Mouse (Mus musculus) gastrocnemius, postnatal 36 days (tissue): ENCODE measurements around the gene Haus4. TPM values are rescaled to one million over a fixed set of nuclear protein-coding genes. Genes with fewer than 3 reads are reported as not detected.

Experiments used
- DNase-seq, 2 experiments: peaks; one replicate each; pipeline ENCODE4 v3.0.0; 2022
- intact Hi-C: fragments of 180-260 bp; cut with DNase I; formaldehyde crosslinking; loops from one replicate; pipeline ENCODE4 v1.15.1; 2025
- total RNA-seq, 2 experiments: library from RNA; stranded (reverse); gene quantifications; 2 replicates each; pipeline ENCODE4 v1.2.3; 2021

Haus4 gene
- total RNA-seq, 2 experiments from 2014 or later: 3.1 to 3.8 TPM

- DNase-seq: no peak
- intact Hi-C loops: no loop called here
Observed at GRCm38 (mm10) chr14:54501365-54501764, 53.1 kb downstream of the Haus4 start.

- intact Hi-C loops: no loop called here
- DNase-seq: no peak
Observed at GRCm38 (mm10) chr14:54499330-54499729, 55.1 kb downstream of the Haus4 start.

GRCm38 (mm10) chr14:54496706-54497105 is 57.7 kb downstream of the Haus4 start:
- no peak for DNase-seq
- intact Hi-C loops: no loop called here

GRCm38 (mm10) chr14:54494234-54494633 is 60.2 kb downstream of the Haus4 start:
- DNase-seq: peak; percentile 48 to 50
- intact Hi-C loops: no loop called here

GRCm38 (mm10) chr14:54493236-54493635 is 61.2 kb downstream of the Haus4 start:
- intact Hi-C loops: no loop called here
- no peak for DNase-seq

- intact Hi-C loops: no loop called here
- DNase-seq: no peak
Observed at GRCm38 (mm10) chr14:54492345-54493131, 61.9 kb downstream of the Haus4 start.

Other genes with a start within 250 kb of the Haus4 start
- 10 to 100 TPM; 48.3 to 54.6 TPM for gene Oxa1l, start 193.8 kb downstream of the Haus4 start, total RNA-seq
- gene Slc7a7, start 136.8 kb downstream of the Haus4 start, total RNA-seq: 1 to 10 TPM in 1 of 2 experiments, under 1 TPM in 1; 0.97 to 1.5 TPM
- 10 to 100 TPM; 87.6 to 92.8 TPM for gene Mrpl52, start 127.7 kb downstream of the Haus4 start, total RNA-seq
- 10 to 100 TPM; 10.7 to 10.8 TPM for gene Mmp14, start 123.0 kb downstream of the Haus4 start, total RNA-seq
- 10 to 100 TPM; 34.2 to 36.1 TPM for gene Lrp10, start 90.5 kb downstream of the Haus4 start, total RNA-seq
- gene Rem2, start 78.5 kb downstream of the Haus4 start, total RNA-seq: not detected
- gene Prmt5, start 37.1 kb downstream of the Haus4 start, total RNA-seq: 10 to 100 TPM; 27.7 to 30.7 TPM
- gene Ajuba, start 22.9 kb upstream of the Haus4 start, total RNA-seq: 1 to 10 TPM; 1.8 to 2.1 TPM
- 1 to 10 TPM; 1.5 to 3.3 TPM for gene 4931414P19Rik, start 51.4 kb upstream of the Haus4 start, total RNA-seq
- 100 to 1,000 TPM; 167 to 169 TPM for gene Psmb5, start 63.4 kb upstream of the Haus4 start, total RNA-seq
- under 1 TPM in 1 of 2 experiments, not detected in 1; 0.26 TPM for gene Psmb11, start 66.8 kb upstream of the Haus4 start, total RNA-seq
- gene Gm17606, start 86.3 kb upstream of the Haus4 start, total RNA-seq: not detected
- gene Cdh24, start 86.7 kb upstream of the Haus4 start, total RNA-seq: under 1 TPM; 0.36 to 0.59 TPM
- 10 to 100 TPM in 1 of 2 experiments, 1 to 10 TPM in 1; 7.4 to 11.3 TPM for gene 1700123O20Rik, start 131.6 kb upstream of the Haus4 start, total RNA-seq
- 10 to 100 TPM; 63.7 to 64.2 TPM for gene Acin1, start 132.3 kb upstream of the Haus4 start, total RNA-seq
- not detected for gene Gm29776, start 144.2 kb upstream of the Haus4 start, total RNA-seq
- gene Cebpe, start 157.6 kb upstream of the Haus4 start, total RNA-seq: not detected
- gene Slc7a8, start 227.3 kb upstream of the Haus4 start, total RNA-seq: 10 to 100 TPM; 17.5 to 23.4 TPM